Mouse (Mus musculus) testis, adult 2 months (tissue): ENCODE data around the gene Synj2.

Experiments
- CTCF ChIP-seq: fragments of 200-500 bp; IDR thresholded peaks from 2 replicates; pipeline ENCODE4 v1.5.1; 2012; ENCODE audit warnings: low read depth, mild to moderate bottlenecking, inconsistent platforms, low read length, moderate library complexity; ENCODE audit not compliant: control insufficient read depth, insufficient read depth, insufficient replicate concordance
- POLR2A ChIP-seq: fragments of 200-500 bp; IDR thresholded peaks from 2 replicates; pipeline ENCODE4 v1.6.1; 2012; ENCODE audit warnings: low read depth, mild to moderate bottlenecking, inconsistent platforms, low read length, moderate library complexity; ENCODE audit not compliant: control insufficient read depth

- TF ChIP-seq CTCF (no peak), POLR2A (no peak)
Observed at GRCm38 (mm10) chr17:6007902-6008301, 66.8 kb downstream of the Synj2 start.
